Mouse (Mus musculus) kidney, postnatal 0 days (tissue): ENCODE measurements around the gene Zfp955b. TPM values are rescaled to one million over a fixed set of nuclear protein-coding genes. Genes with fewer than 3 reads are reported as not detected.

Experiments
- ATAC-seq: fragments of 200-750 bp; cut with Nextera tagmentation; replicated peaks from 2 replicates; pipeline ENCODE4 v1.8.0; 2017; ENCODE audit warnings: low read depth, moderate number of reproducible peaks, moderate TSS enrichment, moderate library complexity; ENCODE audit not compliant: low FRiP score
- DNase-seq: peaks from one replicate; pipeline ENCODE4 v3.0.0-alpha.2; 2016; ENCODE audit warnings: low spot score
- H3K27ac ChIP-seq: fragments of 300-500 bp; sonication (generic); 2 replicates; pipeline ENCODE4 v1.5.1; 2014; ENCODE audit warnings: mild to moderate bottlenecking
- H3K27me3 ChIP-seq: fragments of 300-500 bp; sonication (generic); 2 replicates; pipeline ENCODE4 v1.6.1; 2014; ENCODE audit warnings: low read length, mixed read lengths; ENCODE audit not compliant: insufficient read depth
- H3K36me3 ChIP-seq: fragments of 300-500 bp; sonication (generic); 2 replicates; pipeline ENCODE4 v1.6.1; 2014; ENCODE audit warnings: low read length, mixed read lengths; ENCODE audit not compliant: insufficient read depth
- H3K4me1 ChIP-seq: fragments of 300-500 bp; sonication (generic); replicated peaks from 2 replicates; pipeline ENCODE4 v1.6.1; 2014; ENCODE audit warnings: antibody characterized with exemption, low read length, mixed read lengths; ENCODE audit not compliant: insufficient read depth
- H3K4me2 ChIP-seq: fragments of 300-500 bp; sonication (generic); 2 replicates; pipeline ENCODE4 v1.6.1; 2014; ENCODE audit warnings: mild to moderate bottlenecking, low read length, moderate library complexity, mixed read lengths
- H3K4me3 ChIP-seq: fragments of 300-500 bp; sonication (generic); replicated peaks from 2 replicates; pipeline ENCODE4 v1.5.1; 2014; ENCODE audit warnings: low read depth, low read length
- H3K9ac ChIP-seq: fragments of 300-500 bp; sonication (generic); 2 replicates; pipeline ENCODE4 v1.6.1; 2014; ENCODE audit warnings: low read depth, low read length
- H3K9me3 ChIP-seq: fragments of 300-500 bp; sonication (generic); replicated peaks from 2 replicates; pipeline ENCODE4 v1.6.1; 2016; ENCODE audit warnings: low read length, inconsistent platforms, mixed read lengths
- CTCF ChIP-seq: IDR thresholded peaks from 2 replicates; pipeline ENCODE4 v1.5.1; 2016; ENCODE audit warnings: antibody characterized with exemption, low read depth, mild to moderate bottlenecking, moderate library complexity
- WGBS: fragments of 180-500 bp; shearing (Covaris S2); extraction: QIAGEN DNeasy Blood & Tissue Kit; methylation state at CpG from one replicate; pipeline ENCODE4 v1.1.7; 2014; 5-methylcytosine and 5-hydroxymethylcytosine counted together
- polyA plus RNA-seq: library from polyadenylated mRNA; unstranded; fragments of >200 nt; fragmentation: Nextera tagmentation; extraction: Ambion mirVana; gene quantifications from 2 replicates; pipeline ENCODE4 v1.2.1, GENCODE M21; 2015

Gene Zfp955b
- polyA plus RNA-seq, 1 experiment from 2014 or later = 8.6 TPM

- DNase-seq = no peak
- no peak overlapping the region for H3K4me3 ChIP-seq
- H3K36me3 ChIP-seq = no peaks in the 10 kb centered on the region
- no peaks in the 10 kb centered on the region; the same call in 1 of the 2 replicates for H3K9me3 ChIP-seq
- WGBS = 93% methylated on average over 1 of the region's 1 CpGs
- no peak for TF ChIP-seq CTCF
- H3K27ac ChIP-seq = no peak overlapping the region
- no peak for ATAC-seq
- H3K4me2 ChIP-seq = no peak overlapping the region
- no peak overlapping the region for H3K9ac ChIP-seq
- no peaks in the 10 kb centered on the region for H3K27me3 ChIP-seq
- no peaks in the 10 kb centered on the region for H3K4me1 ChIP-seq
These were observed 63.6 kb downstream of the Zfp955b start for GRCm38 (mm10) chr17:33352981-33353380.

Other genes with a start within 250 kb of the Zfp955b start
- gene 4921501E09Rik, start 221.5 kb upstream of the Zfp955b start, polyA plus RNA-seq = not detected in 2 replicates
- 5.6 and 6.3 TPM in 2 replicates for gene Zfp563, start 200.2 kb upstream of the Zfp955b start, polyA plus RNA-seq
- not detected in 2 replicates for gene Morc2b, start 149.9 kb upstream of the Zfp955b start, polyA plus RNA-seq
- not detected in 2 replicates for gene Olfr55, start 121.1 kb upstream of the Zfp955b start, polyA plus RNA-seq
- gene Olfr239, start 98.2 kb upstream of the Zfp955b start, polyA plus RNA-seq = not detected in 2 replicates
- not detected in 2 replicates for gene Olfr1564, start 67.9 kb upstream of the Zfp955b start, polyA plus RNA-seq
- gene Zfp955a, start 34.4 kb upstream of the Zfp955b start, polyA plus RNA-seq = 12.7 and 15.0 TPM in 2 replicates
- 0.01 and 0.03 TPM in 2 replicates for gene Olfr63, start 24.9 kb upstream of the Zfp955b start, polyA plus RNA-seq
- 9.2 and 9.6 TPM in 2 replicates for gene Zfp81, start 69.3 kb downstream of the Zfp955b start, polyA plus RNA-seq
- 11.4 and 12.6 TPM in 2 replicates for gene Zfp101, start 105.1 kb downstream of the Zfp955b start, polyA plus RNA-seq
- gene Actl9, start 143.4 kb downstream of the Zfp955b start, polyA plus RNA-seq = not detected in 2 replicates
- 28.3 and 32.1 TPM in 2 replicates for gene Adamts10, start 234.7 kb downstream of the Zfp955b start, polyA plus RNA-seq